Mouse (Mus musculus) activated CD4-positive, CD25-positive, alpha-beta regulatory T cell, adult 4 months (primary cell): Measurements from ENCODE around the gene Ino80d. TPM values are rescaled to one million over a fixed set of nuclear protein-coding genes. Genes with fewer than 3 reads are reported as not detected.
"Not testable (repeated sequence)": the region's sequence is repeated elsewhere in the genome, so short reads cannot be mapped to it uniquely, and the experiment has no call there.

ENCODE experiments used
- ATAC-seq: one replicate; pipeline ENCODE4 v1.8.0; 2017
- polyA plus RNA-seq, 2 experiments: library from polyadenylated mRNA; unstranded; fragments of 100-300 nt; shearing (Covaris generic); gene quantifications; one replicate each; pipeline ENCODE4 v1.2.1; 2017

The Ino80d gene
- 10 to 100 TPM; 20.9 to 23.0 TPM for polyA plus RNA-seq

DNA sequence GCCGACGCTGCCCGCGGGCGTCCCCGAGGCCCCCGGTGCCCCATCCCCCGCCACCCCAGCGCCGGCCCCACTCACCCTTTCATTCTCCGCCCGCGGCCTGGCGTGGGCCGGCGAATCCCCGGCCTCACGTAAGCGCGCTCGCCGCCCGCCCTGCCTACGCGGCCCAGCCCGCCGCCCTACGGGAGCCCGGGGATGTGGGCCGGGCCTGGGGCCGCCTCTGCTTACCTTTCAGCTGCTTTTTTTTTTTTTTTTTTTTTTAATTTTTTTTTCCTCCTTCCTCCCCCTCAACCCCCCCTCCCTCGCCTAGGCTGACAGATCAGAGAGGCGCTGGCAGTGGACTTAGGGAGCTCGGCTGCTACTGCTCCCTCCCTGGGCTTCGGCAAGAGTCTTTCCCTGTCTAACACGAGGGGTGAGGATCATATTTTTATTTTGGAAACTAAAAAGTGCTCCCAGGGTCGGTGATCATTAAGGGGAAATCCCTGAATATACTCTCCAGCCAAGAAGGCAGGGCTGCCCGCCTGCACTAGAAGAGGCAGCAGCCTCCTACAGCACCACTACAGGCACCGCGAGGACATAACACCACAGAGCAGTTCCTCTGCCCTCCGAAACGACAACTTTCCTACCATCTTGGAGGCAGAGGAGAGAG is at the start of gene Ino80d:
TSS of gene Ino80d (minus strand) at position 532 of the 646 bp plus-strand sequence.
- peak; percentile 97 for ATAC-seq

DNA sequence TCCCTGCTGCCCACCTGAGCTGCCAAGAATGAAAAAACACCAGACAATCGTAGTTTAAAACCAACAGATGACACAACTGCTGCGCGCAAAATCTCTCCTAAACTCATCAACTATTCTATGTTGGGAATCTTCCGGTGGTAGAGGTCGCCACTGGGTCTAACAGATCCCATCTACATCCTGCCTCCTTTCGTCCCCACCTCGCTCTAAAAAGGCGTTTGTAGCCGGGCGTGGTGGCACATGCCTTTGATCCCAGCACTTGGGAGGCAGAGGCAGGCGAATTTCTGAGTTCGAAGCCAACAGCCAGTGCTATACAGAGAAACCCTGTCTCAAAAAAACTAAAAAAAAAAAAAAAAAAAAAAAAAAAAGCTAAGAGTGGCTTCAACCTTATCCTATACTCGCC is 25.8 kb upstream of the Ino80d start:
- ATAC-seq, result no peak

DNA sequence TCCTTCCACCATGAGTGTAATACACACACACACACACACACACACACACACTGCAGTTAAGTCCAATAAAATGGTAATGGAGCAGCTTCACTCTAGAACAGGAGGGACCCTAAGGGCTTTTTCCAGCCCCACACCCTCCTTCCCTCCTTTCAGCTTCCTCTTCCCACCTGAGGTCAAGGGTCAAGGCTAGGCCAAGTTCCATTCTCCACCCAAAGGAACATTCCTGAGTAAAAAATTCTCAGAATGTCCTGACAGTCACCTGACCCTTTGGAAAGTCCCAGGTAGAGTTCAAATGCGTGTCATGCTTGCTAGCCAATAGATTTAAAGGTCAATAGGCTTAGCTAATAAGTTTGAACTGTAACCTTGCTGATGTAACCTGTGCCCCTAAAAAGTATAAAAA is 24.1 kb upstream of the Ino80d start:
- not testable (repeated sequence) for ATAC-seq

DNA sequence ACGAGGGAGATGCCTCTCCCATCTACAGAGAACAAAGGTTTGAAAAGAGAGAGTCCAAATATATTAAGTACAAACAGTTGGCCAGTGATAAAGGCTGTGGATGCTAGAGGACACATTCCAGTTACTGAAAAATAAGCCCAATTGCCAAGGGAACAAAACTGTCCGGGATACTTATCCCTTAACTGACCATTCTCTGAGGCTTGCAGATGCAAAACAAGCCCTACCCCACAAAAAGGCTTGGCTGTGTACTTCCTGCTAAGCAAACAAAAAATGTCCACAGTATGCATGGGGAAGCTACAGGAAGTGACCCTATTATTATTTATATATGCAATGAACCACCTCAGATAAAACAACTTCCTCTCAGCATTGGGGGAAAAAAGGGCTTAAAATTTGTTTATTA is 23.5 kb upstream of the Ino80d start:
- ATAC-seq, result no peak

DNA sequence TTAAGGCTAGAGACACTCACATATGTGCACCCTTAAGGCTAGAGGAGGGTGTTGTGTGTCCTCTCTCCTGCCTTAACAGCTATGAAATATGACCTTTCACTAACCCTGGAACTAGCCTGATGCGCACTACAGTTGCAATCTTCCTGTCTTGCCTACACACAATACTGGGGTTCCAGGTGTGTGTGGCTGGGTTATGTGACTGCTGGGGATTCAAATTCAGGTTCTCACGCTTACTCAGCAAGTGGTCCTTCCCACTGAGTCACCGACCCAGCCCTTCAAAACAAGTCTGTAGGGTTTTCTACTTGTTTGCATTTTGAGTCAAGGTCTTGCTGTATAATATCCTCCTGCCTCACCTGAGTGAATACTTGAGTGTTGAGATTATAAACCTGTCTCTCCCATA is 20.1 kb upstream of the Ino80d start:
- no peak for ATAC-seq

DNA sequence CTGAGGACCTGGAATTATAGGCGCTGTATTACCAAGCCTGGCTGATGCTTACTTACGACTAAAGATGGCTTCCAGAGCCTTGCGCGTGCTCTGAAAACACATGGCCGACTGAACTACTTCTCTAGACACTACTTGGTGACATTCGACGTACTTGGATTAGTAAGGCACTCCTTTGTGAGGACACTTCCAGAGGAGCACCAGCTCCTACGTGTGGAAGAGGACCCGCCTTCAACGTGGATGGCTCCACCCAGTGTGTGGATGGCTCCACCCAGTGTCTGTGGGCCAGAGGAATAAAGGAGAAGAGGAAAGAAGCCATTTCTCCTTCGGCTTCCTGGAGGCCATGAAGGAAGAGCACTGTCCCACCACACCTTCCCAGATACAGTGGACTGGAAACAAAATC is 17.3 kb upstream of the Ino80d start:
- no peak for ATAC-seq

DNA sequence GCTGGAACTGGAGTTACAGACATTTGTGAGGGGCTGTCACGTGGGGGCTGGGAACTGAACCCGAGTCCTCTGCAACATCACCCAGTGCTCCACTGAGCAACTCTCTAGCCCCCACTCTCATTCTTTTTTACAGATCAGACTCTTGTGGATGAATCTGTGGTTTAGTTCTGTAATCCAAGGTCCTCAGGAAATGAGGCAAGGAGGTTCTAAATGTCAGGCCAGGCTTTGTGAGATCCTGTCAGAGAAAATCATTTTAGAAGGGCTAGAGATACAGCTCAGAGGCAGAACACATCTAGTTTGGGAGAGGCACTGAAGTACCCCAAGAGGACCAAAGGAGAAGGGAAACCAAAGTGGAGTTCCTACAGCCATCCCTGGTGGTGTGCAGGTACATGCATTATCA is 16.4 kb upstream of the Ino80d start:
- ATAC-seq, result no peak

DNA sequence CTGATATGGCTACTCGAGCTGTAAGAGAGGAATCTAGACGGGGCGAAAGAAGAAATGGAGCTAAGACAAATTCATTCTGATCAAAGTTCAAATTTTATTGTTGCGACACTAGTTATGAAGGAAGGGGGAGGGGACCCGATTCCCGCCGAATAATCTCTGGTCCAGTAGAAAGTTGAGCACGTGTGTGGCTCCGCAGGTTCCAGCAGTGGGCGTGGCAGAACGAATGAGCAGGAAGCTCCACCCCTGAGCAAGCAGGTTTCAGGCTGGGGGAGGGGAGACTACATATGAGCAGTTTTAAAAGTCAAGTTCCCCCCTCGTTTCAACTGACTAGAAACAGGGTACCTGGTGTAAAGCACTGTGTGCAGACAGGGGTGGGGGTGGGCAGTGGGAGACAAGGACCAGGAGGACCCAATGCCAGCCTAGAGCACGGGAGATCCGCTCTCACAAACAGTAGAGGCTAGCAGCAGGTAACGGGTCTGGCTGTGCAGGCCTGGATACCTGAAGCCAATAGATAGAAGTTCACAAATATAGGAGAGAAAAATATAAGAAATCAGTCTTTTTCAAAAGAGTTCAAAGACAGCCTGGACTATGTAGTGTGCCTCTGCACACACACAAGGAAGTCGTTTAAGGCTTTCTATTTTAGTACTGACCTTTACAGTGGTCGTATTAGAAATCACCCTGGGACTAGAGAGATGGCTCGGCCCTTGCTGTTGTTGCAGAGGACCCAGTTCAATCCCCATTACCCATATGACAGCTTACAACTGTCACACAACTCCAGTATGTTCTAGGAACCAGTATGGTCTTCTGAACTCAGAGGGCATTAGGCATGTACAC is 15.6 kb upstream of the Ino80d start:
- peak; percentile 41 for ATAC-seq

DNA sequence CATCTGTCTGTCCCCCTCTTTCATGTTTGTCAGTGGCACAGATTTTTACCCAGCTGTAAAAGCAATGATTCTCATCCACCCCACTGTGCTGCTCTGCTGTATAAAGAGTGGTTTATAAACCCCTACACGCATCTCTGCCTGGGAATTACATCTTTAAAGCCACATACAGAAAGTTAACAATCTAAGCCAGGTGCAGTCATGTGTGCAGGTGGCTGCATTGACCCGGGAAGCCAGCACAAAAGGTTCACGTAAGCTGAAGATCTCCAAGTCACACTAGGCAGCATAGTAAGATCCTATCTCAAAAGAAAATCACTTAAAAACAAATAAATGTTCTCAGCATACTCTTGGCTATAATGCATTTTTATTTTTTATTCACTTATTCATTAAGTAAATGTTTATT is 14.8 kb upstream of the Ino80d start:
- no peak for ATAC-seq

DNA sequence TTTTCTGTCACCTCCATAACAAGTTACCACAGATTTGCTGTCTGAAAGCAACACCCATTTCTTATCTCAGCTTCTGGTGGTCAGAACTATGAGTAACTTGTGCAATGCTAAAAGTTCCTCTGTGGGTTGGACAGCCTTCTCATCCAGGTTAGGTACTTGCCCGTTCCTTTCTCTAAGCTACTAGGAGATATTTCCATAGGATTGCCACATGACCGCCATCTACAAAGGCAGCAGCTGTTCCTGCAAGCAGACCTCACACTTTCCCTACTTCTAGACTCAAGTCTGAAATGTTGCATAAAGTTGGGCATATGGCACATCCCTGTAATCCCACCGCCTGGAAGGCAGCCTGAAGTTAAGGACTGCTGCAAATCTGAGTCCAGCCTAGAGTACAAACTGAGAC is 11.7 kb upstream of the Ino80d start:
- no peak for ATAC-seq

DNA sequence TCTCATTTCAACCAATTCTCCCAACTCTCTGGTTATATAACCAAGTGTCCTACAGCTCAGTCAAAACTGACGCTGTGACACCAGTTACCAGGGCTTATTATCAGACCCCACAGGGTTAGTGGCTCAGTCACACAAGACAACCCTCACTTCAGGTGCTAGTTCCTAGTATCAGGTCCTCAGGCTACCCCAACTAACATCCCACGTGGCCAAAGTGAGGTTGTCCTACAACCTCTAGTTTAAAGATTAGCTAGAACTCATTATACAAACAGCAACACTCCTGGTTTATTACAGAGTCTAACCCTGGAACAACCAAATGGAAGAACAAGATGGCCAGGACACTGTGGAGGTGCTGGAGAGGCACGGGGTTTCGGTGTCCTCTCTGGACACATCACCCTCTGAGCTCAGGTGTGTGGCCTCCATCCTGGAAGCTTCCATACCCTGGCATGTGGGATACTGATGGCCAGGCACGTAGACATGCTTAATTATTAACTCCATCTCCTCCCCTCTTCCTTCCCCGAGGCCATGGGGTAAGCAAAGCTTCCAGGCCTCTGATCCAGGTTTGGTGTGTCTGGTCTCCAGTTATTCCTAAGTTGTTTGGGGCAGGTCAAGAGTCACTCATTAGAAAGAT is 9.5 kb upstream of the Ino80d start:
- ATAC-seq, result no peak

DNA sequence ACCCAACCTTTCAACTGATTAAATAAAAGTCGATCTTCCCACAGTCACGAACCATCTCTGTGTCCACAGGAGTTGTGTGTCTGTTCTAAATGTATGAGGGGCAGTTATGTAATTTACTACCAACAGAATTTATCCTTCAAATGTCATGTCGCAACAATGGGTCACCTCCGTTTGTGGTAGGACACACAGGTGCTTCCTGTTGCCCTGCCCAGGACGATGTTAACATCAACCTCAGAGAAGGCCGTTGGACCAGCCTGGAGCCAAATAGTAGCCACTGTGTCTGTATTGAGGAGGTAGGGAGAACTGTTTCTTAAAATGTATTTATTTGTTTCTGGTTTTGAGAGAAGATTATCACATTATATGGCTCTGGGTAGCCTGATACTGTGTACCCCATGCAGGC is 7.5 kb upstream of the Ino80d start:
- no peak for ATAC-seq

DNA sequence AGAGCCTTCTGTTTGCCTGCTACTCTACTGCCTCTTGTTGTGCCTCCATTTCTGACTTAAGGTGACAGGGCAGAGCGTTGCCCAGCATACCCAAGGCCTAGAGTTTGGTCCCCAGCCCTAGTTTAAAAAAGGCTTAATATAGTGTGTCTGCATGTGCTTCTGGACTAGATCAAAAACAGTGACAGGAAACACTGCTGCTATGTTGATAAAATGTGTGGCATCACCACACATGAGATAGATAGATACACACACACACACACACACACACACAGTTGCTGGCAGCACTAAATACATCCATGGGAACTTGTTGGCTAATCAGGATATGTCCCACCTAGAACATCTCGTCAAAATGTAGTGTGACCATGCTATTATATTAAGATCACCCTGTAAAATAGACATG is 5.9 kb upstream of the Ino80d start:
- ATAC-seq, result no peak

DNA sequence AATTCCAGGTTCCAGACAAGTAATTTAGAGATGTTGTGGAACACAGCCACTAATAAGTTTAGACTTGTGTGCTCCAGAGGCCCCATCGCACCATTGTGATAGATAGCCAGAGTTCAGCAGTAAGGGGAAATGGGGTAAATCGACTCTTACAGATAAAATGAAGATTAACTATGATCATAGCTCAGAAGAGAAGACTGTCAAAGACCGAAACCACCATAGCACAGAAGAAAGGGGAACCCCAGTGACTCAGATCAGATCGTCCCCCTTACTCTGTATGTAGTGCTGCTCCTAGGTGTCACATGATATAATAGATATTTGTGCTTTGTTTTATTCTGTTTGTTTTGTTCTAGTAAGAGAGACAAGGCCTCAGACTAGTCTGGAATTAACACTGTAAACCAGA is 5.2 kb upstream of the Ino80d start:
- ATAC-seq, result peak; percentile 87

DNA sequence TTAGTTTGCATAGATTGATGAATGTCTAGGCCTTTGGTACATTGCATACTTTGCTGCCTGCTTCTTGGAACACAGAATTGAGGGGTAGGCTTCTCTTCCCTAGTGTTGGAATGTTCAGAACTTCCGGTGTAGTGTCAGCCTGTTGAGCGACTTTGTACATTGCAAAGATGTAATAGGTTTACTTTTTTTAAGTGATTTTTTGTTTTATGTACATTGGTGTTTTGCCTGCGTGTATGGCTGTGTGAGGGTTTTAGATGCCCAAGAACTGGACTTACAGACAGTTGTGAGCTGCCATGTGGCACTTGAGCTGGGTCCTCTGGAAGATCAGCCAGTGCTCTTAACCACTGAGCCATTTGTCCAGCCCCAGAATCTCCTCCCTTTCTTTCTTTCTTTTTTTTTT is 1.1 kb upstream of the Ino80d start:
- no peak for ATAC-seq

DNA sequence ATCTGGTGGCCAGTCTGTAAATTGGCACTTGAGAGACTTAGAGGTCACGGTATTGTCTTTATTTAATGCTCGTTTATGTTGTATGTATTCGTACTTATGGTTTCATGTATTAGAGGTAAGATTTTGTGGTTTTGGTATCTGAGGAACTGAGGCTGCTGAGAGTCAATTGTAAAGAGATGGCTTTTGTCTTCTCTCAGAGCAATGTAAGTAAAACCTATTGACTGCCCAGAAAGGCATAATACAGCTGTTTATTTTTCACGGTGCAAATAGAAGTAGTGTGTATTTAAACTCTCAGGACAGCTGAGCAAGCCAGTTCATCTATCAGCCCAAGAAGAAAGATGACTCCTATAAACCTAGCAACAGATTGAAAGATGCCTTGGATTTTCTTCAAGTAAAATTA is 629 bp upstream of the Ino80d start:
- no peak for ATAC-seq

DNA sequence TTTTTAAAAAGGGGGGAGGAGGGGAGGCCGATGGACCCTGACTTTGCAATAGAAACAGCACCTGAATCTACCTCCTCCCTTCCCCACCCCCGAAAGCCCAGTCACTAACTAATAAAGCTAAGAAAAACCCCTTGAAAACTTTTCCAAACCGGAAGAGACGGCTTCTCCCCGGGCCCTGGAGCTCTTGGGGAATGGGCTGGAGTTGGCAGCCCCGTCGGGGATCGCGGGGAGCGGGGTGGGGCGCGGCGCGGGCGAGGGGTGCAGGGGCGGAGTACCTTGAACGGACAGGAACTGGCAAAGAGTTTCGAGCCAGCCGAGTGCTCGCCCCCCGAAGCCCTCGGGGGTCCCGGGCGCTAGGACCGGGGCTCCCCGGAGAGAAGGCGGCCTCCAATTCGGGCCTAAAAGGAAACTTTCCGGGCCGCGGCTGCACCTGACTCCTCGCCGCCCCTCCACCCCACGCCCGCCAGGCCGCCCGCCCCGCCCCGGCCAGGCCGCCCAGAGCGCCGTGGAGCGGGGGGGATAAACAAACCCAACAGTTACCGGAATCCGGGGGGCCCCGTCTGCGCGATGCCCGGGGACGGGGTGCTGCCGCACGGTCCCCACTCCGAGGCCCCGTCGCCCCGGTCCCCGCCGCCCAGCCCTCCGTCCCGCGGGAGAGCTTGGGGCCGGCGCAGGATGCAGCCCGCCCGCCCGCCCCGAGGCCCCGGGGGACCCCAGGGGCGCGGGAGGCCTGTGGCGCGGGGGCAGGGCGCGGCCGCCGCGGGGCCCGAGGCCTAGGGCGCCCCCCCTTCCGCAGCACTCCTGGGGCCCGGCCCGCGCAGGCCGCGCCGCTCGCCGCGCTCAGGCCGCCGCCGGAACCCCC is 962 bp downstream of the Ino80d start:
- no peak for ATAC-seq

DNA sequence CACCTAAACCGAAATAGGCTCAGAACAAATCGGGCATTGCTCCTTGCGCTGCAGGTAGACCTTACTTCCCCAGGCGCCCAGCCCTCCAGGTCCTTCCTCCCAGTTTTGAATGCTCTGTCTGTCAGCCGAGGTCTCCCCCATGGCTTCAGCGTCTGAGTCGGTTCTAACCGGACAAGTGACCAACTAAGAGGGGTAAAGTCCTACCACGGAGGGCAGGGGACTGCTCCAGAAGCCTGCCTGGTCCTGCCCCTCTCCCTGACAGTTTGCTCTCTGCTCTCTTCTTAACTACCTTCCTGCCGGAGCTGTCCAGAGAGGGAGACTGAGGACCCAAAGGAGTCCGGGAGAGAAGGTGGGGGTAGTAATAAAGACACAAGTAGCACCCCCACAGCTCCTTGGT is 1.6 kb downstream of the Ino80d start:
- ATAC-seq, result no peak

DNA sequence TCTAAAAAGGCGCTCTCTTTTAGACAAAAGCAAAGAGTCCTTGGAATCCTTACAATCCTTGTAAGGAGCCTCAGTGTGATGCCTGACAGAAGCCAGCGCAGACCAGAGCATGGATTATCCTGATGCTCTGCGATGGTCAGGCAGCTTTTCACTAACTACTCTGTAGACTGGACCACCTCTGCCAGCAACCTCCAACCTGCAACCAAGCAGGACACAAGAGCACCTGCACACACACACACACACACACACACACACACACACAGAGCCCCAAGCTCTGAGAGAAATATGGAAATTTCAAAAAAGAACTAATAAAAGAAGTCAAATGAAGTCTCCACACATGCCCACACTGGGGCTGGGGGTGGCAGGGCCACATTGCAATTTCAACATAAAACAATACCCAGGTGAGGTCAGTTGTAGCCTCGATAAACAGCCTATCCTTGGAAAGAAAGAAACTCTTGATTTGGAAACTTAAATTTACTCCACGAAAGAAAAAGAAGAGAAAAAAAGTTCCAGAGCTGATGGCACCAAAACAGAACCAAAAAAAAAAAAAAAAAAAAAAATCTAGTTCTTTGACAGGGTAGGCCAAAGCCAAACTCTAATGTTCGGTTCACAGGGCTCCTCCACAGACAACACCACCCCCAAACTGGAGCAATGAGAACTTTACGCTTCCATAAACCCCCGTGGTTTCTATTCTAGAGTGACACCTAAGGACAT is 2.2 kb downstream of the Ino80d start:
- ATAC-seq, result no peak

DNA sequence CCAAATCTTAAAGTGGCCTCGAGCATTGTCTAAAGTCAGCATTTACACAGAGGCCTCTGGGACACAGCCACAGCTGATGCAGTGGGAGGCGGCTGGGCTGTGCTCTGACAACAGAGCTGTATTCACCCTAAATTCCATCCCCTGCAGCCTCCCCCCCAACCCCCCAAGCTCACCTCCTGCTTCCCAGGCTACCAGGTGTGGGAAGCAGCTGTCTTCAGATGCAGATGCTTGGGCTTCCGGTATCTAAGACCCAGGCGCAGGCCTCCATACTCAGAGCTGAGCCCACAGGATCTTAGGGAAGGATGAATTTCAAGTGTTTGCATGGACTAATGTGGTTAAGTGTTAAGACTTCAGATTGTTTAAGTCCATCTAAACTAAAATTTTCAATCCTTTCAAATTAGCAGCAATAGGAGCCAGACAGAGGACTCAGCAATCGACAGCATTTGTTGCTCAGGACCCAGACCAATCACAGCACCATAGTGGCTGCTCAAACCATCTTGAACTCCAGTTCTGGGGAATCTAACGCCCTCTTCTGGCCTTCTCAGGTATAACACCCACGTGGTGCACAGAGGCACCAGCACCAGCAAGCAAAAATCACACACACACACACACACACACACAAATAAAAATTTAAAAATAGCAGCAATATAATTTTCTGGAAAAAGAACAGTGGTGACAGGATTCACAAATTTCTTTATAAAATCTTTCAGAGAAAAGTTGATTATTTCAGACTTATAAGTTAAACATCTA is 3.8 kb downstream of the Ino80d start:
- ATAC-seq, result no peak

DNA sequence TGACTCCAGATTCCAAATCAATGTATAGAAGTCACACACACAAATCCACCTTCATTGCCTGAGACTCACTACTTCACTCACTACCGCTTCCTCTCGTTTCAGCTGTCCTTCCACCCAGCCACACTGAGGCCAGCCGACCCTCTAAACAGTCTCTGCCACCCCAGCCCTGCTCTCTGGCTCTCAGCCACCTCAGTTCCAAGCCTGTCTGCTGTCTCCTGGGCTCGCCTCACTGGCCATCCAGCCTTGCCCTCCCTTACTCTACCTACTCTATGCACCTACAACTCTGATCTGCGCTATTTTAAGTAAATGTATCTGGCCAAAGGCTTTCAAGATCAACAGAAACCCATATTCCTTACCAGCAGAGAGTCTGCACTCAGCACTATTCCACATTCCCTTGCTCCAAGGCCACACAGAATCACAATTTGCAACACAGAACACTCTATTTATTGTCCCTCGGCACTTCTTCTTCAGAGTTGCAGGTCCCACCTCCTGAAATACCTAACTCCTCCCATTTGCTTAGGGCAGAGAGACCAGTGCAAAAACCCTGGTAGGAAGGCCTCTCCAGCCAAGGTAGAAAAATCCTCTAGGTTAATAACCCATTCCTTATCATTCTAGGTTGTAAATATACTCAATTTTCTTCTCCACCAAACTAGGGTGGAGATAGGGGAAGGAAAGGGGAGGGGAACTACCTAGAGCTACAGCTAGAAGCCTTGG is 6.7 kb downstream of the Ino80d start:
- ATAC-seq, result no peak
